Mouse (Mus musculus) liver, adult (tissue): Measurements from ENCODE around the gene BC017158.

Experiments used
- GATA4 ChIP-seq: IDR thresholded peaks from 2 replicates; pipeline ENCODE4 v1.6.1; 2014; ENCODE audit warnings: mild to moderate bottlenecking, low read length; ENCODE audit not compliant: insufficient replicate concordance

Gene BC017158

DNA sequence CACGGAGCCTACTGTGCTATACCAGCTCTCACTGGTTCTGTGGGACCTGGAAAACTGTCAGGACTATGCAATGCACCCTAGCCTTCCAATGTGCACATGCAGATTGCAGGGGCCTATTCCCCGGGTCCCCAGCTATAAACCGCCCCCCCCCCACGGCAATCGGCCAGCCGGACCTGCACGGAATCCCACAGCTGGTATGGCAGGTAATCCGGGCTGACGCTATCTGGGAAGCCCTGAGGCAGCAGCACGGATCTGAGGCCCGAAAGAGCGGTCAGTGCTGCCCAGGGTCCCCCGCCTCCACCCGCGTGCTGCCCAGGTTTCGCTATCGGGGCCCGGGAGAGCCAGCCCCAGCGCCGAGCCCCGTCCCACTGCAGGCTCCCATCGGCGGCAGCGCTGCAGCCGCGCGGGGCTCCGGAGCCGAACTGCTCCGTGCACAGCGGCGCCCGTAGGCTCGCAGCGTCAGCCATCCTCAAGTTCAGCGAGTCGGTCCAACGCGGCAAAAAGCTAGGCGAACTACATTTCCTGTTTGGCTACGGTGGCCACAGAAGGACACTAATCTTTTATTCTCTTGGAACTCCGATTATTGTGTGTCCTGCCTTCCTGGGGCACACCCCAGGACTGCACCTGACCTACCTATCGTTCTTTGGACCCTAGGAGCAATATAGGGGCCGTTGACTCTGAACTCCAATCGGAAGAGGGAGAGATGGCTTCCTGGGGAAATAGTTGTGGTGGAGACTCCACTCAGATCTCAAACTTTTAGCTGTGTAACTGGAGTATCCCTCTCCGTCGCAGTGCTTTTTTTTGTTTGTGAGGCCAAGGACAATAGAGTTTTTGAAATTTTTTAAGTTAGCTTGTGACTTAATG, at the start of gene BC017158:
Gene BC017158, minus strand, starts transcription at position 554 of the 864 bp plus-strand sequence.
- peak; percentile 46; the same call in 1 of the 2 replicates for TF ChIP-seq GATA4

DNA sequence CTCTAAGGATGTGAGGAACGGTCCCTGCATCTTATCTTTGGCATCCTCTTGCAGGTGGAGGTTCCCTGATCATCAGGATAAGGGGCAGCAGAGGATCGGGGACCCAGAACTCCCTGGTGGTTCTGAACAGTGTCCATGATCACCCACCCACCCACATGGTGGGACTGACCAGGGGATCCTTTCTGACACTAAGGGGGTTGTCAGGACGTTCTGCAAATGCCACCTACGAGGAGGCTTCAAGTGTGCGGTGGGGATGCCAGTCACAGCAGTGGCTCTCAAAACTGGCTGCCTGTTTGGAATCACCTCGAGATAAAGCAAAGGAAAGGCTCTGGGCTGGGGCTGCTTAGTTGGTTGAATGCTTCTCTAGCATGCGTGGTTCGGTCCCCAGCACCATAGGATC, 49.0 kb upstream of the BC017158 start:
- TF ChIP-seq GATA4, result no peak

DNA sequence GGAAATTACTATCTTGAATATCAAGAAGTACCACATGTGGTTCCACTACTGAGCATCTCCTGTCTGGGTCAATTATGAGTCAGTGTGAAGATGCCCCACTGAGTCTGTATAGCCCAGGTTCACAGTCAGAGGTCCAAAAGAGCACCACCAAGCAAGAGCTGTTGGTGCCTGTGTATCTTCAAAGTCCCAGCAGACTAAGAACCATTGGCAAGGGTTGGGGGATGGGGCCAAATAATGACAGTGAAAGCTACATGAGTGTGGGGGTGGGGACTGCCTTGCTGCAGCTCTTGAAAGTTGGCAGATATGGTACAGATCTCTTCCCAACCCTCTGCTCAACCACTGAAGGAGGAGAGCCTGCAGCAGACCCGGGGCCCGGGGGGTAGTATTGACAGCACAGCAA, 48.6 kb upstream of the BC017158 start:
- TF ChIP-seq GATA4, result no peak

DNA sequence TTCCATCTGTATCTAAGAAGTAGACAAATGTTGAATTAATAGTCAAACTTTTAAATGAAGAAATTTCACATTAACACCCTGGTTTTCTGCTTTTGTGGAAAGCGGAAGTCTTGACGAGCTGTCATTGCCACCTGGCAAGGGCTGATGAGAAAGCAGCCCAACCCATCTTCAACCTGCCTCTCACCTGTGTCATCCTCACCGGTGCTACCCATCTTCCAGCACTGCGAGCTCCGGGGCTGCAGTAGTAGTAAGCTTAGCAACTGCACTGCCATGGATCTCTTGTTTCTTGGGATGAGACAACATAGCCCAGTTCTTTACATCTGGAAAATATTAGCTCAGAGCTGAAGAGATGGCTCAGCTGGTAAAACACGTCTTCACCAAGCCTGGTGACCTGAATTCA, 47.7 kb upstream of the BC017158 start:
- no peak for TF ChIP-seq GATA4

DNA sequence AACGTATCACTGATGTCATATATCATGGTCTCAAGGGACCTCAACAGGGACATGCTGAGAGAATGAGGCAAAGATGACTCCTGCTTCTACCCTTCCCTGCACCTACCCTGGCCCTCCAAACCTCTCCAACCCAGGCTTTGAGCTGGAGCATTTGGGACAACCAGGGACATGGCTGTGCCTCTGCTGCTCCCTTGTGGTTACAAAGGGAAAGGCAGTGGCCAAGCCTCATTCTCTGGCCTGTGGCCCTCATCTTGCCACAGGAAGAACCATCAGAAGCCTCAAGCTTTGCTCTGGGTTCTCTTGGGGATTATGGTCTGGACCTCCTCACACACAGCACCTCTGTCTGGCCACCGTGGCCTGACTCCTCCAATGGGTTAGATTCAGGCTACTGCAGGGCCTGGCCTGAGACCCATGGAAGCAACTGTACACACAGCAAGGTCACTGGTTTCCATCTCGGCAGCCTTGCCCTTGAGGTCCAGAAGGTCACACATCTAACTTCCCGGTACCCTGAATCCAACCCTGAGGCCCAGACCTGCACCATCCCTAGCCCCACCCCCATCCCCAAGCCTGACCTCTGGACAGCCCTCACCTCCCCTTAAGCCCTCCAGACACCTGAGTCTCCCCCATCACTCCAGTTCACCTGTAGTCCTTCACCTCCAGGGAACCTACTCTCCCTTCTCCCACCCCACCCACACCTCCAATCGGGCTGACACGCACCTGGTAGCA, 47.1 kb upstream of the BC017158 start:
- TF ChIP-seq GATA4, result no peak

DNA sequence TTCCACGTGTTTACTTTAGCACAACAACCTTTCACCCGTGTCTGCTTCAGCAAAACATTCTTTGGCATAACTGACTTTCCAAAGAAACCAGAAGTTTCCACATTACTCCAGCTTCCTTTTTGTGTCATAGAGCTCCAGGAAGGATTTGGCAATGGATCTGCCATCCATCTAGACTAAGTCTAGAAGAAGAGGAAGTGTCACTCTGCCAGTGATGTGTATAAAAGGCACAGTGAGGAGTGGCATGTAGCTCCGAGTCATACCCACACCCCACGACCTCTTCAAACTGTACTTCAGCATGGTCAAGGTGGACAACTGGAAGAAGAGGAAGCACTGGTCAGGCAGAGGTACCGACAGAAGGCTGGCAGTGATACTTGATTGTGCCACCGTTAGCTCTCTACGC, 46.5 kb upstream of the BC017158 start:
- TF ChIP-seq GATA4, result no peak

DNA sequence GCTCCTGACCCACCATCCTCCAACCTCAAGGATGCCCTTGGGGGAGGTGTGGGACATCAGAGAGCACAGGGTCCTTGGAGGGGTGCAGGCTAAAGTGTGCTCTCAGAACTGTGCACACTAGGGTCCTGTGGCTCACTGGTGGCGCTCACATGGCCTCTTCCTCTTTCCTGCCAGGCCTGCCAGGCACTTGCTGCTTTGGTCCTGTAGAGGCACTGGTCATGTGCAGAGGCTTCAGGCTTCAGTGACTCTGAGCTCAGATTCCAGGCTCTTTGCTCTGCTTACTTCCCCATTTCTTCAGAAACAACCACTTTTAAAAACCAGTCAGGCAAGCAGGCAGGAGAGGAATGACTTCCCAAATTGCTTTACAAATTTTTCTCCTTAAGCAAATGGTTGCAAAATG, 34.9 kb upstream of the BC017158 start:
- TF ChIP-seq GATA4, result no peak

DNA sequence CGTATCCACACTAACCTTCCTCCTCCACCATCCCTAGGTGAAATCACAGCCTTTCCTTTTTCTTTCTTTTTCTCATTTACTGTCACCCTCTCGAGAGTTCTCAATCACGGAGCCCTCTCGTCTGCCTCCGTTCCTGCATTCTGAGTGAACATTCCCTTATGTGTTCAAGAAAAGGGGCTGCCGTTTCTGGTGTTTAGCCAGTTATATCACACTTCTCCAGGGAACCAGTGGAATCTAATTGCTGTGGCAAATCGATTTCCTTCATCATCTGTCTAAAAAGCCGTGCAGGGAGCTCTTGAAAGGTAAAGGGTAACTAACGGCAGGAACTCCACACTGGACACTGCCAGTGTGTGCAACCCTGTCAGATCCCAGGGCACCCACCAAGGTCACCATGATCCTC, 33.0 kb upstream of the BC017158 start:
- TF ChIP-seq GATA4, result no peak

DNA sequence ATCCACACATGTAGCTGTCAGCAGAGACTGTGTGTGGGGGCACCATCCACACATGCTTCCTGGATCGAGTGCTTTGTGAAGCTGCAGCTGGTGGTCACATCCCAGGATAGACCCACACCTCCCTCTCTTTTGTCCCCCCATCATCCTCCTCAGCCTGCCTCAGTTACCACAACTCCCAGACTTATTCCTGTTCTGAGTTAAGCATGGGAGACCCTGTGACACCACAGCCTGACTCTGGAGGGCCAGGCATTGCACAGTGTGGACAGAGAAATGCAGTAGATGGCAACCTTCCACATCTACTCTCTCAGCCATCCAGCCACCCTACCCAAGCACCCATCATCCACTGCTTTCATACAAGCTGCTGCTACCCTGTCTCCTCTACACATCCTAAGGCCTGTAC, 27.0 kb upstream of the BC017158 start:
- TF ChIP-seq GATA4, result no peak

DNA sequence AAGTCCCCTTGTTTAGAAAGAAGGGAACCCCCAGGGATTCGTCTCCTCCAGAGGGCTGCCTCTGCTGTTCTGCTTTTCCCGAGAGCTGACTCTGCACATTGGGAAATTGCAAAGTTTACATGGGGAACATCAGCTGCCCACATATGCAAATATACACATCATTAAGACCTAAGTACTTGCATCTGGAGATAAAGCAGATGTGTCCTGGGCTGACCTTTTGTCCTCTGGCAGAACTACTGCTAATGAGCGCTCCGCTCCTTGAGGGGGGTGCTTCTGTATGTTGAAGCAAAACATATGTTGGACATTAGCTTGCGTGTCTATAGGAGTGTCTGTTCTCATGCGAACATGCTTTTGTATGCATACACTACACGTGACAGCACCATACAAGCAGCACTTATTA, 23.3 kb upstream of the BC017158 start:
- no peak for TF ChIP-seq GATA4

DNA sequence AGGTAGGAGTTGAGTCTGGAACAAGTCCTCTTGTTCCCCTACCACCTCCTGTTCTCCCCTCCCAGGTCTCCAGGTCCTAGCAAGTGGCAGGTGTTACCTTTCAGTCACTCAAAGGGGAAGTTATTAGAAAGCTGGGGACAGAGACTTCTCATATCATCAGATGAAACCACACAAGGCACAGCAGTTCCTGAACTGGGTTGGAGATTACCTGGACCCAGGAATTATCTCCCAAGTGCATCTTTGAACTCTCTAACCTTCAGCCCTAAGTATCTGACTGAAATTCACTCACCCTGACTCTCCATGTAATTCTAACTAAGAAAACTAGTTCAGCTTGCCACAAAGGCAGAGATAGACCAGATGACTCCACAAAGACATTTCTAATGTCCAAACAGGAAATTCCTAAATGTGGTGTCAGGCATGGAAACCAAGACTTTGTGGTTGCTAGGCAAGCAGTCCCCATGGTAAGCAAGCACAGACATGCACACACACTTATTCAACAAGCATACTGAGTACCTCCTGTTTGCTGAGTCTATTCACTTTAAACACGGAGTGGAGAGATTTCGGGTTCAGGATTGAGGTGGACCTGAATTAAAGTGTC, 22.3 kb upstream of the BC017158 start:
- TF ChIP-seq GATA4, result no peak

DNA sequence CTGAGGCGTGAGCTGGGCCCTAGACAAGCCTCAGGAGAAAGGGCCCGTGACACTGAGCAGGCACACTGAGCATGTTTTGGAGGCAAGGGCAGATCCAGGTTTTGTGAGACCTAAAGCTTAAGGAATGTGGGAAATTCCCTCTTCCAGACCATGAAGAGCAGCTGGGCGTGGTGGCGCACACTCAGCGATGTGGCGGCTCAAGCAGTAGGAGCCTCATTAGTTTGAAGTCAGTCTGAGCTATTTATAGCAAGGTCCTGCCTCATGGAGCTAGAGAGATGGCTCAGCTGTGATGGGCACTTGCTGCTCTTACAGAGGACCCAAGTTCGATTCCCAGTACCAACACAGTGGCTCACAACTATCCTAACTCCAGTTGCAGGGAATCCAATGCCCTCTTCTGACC, 21.2 kb upstream of the BC017158 start:
- TF ChIP-seq GATA4, result no peak

DNA sequence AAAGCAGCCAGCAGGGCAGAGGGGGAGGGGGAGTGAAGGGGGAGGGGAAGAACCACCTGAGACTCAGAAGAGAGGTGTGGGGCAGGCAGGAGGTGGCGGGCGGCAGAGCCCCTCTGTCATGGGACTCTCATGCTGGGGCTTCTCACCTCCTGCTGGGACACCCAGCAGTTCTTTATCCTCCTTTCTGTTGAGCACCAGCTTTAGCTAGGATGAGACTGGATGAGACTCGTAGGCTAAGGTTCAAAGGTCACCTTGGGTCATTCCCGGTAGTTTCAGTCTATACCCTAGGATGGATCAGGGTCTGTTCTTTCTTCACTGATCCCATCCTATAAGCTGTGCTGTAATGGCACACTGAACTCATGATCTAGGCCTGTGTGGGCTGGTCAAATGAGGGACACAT, 19.0 kb upstream of the BC017158 start:
- TF ChIP-seq GATA4, result no peak

DNA sequence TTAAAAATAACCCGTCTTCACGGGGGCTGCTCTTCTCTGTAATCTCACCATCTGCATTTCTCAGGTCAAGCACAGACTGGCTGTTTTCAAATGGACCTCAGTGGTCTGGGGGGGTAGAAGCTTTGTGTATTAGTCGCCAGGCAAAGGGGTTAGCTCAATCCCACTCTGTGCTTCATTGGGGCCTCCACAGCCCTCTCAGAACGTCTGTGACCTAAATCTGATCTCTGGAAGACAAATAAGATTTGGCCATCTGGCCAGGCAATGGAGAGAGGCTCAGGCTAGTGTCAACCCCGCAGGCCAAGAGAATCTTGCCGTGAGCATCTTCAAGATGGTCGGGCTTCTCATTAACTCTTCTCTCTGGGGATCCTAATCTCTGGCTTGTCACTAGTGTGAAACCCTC, 16.5 kb upstream of the BC017158 start:
- no peak for TF ChIP-seq GATA4

DNA sequence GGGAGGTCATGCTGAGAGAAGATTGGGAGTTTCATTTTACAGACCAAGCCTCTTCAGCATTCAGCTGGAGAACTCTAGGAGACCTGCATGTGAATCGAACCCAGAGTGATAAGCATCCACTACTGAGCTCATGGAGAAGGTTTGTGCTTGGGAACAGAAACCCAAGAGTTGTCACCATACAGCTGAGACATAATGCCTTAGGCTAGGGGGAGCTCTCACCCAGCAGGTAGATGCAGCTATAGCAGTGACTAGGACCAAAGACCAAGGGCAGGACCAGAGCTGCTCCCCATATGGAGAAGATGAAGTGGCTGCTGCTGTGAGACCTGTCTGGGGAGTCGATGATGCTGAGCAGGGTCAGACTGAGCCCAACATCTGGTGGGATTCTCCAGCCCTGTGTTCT, 15.6 kb upstream of the BC017158 start:
- no peak for TF ChIP-seq GATA4
